Mouse (Mus musculus) ES-Bruce4 (cell line): ENCODE measurements around the gene Zswim4.

Experiments used
- CTCF ChIP-seq: IDR thresholded peaks from one replicate; pipeline ENCODE4 v1.8.1; 2011; ENCODE audit warnings: low read depth, low read length
- POLR2A ChIP-seq: IDR thresholded peaks from one replicate; pipeline ENCODE4 v1.8.1; 2011; ENCODE audit warnings: low read length; ENCODE audit not compliant: insufficient read depth

GRCm38 (mm10) chr8:84200652-84201544, 36.0 kb downstream of the Zswim4 start:
- TF ChIP-seq POLR2A: no peak
- TF ChIP-seq CTCF: no peak
